Mouse (Mus musculus): ENCODE data around the gene Ier5.

DNA sequence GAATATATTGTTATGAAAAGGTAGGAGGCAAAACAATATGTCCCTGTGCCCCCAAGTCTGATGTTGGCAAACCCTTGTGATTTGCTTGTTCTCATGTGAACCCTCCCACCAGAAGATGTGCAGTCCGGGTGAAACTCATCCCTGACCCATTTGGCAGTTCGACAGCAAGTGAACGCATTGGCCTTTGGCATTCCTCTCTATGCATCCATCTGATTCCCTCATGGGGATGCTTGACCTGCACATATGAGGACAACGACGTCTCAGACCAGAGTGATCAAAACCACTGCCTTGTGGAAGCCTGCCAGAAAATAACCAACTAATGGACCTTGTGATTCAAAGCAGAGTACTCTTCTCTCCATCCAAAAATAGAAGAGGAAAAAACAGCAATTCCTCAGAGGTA lies 27.3 kb upstream of the Ier5 start:
- no peak for TF ChIP-seq ZNF384 (IDR thresholded peaks at IDR 0.05; ENCODE audit: low read depth, low read length)
- no peak for TF ChIP-seq CHD2 (IDR thresholded peaks at IDR 0.05; ENCODE audit: low read depth, low read length)
- TF ChIP-seq ZC3H11A (IDR thresholded peaks at IDR 0.05; ENCODE audit: borderline replicate concordance, low read depth, low read length): no peak
